Mouse (Mus musculus): ENCODE measurements around the gene Acvr1. TPM values are rescaled to one million over a fixed set of nuclear protein-coding genes. Genes with fewer than 3 reads are reported as not detected.

Acvr1 gene
- total RNA-seq, 2 experiments from 2014 or later, result 10.4 to 18.4 TPM

DNA sequence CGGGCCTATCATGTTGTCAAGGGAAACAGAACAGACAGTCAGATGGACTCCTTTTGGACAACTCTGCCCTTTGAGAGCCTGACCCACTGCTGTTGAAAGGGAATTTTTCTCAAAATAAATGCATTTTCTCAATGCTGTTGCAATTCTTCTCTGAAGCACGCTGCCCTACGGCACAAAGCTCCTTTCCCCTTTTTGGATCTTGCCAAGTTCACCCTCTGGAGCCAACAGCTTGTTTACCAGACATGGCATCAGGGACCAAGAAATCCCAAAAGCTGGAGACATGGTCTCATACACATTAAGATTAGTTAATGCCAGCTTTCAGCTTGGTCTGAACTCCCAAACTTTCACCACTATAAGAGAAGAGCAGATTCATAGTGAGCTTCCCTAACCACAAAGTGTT, 130.0 kb downstream of the Acvr1 start:
- no peak for DNase-seq
- intact Hi-C loops (cut with DNase I; ENCODE audit: low total_unique reads), result no loop called here

DNA sequence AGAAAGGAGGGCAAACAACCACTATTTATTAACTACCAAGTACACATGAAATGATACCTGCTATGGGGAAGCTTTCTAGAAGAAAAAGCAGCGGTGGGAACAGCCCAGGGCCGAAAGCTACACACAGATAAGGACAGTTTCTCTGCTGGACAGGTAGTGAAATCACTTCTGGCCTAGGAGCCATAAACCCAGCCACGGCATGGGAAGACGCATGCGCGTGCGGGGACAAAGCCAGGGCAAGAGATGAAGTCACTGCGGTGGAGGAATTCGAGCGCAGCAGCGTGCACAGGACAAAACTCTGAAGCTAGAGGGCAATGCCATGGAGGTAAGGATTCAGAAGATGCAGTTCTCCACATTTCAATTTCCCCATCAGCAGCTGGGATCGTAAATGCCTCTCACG, 131.4 kb downstream of the Acvr1 start:
- DNase-seq, result no peak
- intact Hi-C loops (cut with DNase I; ENCODE audit: low total_unique reads), result no loop called here

DNA sequence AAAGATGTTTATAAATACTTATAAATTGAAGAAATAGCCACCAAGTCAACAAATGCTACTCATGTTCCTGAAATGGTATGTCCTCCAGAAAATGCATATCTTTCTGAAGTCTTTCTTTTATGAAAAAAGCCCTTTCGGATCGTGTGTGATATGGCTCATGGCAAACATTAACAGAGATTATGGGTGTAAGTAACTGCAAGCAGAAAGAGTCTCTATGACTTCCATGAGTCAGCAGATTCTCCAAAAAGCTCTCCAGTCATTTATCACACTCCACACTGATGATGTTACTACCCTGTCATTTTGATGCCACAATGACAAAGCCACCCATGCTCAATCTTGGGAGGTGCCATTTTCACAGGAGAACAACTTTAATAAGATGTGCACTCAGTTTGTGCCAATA, 132.5 kb downstream of the Acvr1 start:
- intact Hi-C loops (cut with DNase I; ENCODE audit: low total_unique reads), result no loop called here

DNA sequence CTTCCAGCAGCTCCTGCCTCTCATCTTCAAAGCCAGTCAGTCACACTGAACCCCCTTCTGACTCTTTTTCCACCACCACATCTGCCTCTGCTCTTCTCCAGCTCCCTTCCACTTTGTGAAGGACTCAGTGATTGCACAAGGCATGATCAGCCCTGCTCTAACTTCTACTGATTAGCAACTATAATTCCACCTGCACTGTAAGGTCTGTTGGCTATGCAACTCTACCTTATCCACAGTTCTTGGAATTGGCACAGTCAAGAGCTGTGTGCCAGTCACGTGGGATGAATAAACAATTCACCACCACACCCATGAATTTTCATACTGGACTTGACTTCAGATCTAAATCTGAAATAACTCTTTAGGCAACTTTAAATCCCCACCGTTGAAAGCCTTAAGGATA, 133.6 kb downstream of the Acvr1 start:
- no peak for DNase-seq
- intact Hi-C loops (cut with DNase I; ENCODE audit: low total_unique reads), result no loop called here

More for the DNA sequence above, 132.5 kb downstream of the Acvr1 start:
- no peak for DNase-seq

DNA sequence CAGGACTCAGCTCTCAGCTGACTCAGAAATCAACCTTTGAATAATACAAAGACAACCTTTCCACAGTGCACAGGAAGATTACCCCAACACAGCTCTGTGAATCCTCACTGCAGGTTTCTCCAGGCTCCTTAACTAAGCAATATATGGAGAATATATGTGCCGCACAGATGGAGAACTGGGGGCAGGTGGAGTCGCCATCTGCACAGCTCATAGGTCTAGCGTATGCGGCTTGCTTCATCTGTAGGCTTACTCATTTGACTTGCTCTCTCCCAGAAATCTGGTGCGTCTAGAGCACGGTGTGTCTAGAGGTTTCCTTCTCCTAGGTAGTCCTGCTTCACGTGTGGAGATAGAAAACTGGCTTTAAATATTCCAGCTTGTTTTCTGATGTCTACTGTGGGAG, 134.7 kb downstream of the Acvr1 start:
- intact Hi-C loops (cut with DNase I; ENCODE audit: low total_unique reads), result no loop called here
- DNase-seq, result no peak

DNA sequence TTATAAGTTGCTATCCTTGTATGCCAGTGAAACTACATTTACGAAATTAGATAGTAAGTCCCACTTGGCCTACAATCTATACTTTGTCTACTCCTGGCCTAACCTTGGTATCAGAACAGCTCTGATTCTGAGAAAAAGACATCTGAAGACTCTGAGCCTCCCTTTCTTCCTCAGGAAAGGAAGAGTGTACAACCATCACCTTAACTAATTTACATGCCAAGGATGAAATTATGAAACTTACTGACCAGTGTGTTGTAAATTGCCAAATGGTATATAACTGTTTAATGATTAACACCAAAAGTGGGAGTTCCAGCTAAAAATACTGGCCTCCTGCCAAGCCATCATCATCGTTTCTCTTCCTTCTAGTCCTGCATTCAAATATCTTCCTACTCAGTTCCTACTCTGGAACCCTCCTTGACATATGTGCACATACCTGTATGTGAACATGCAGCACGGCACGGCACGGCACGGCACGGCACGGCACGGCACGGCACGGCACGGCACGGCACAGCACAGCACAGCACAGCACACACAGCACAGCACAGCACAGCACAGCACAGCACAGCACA, 141.4 kb downstream of the Acvr1 start:
- DNase-seq, result no peak
- intact Hi-C loops (cut with DNase I; ENCODE audit: low total_unique reads), result no loop called here

DNA sequence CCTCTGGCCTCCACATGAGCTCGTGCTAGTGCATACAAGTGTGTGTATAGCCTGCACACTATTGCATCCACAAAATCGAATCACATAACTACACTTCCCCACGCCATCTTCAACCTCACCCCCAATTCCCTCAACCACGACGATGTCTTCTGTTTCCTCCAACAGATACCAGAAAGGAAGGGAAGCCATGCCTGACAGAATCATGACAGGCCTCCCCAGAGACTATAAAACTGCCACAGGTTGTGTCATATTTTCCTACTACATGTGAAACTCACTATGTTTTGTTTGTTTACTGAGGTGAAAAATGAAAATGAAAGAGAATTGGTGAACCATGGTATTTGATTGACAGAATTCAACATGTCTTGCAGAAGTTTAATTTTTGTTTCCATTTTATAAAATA, 143.6 kb downstream of the Acvr1 start:
- intact Hi-C loops (cut with DNase I; ENCODE audit: low total_unique reads), result no loop called here
- DNase-seq, result no peak

DNA sequence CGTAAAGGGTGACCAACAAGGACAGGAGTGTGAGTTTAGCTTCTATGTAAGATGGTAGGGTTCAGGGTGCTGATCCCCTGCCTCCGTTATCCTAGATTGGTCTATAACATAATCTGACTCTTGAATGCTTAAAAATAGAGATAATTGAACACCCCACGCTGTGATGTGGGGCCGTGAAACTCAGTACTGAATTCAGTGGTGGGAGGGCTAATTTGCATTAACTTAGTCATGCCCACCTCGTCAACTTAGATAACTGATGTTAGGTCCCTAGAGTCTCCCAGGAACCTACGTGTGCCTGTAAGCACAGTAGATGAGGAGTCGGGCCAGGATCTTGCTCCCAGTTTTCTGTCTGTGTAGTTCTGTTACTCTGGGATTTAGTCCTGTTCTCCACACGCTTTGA, 147.4 kb downstream of the Acvr1 start:
- DNase-seq, result no peak
- intact Hi-C loops (cut with DNase I; ENCODE audit: low total_unique reads), result no loop called here

DNA sequence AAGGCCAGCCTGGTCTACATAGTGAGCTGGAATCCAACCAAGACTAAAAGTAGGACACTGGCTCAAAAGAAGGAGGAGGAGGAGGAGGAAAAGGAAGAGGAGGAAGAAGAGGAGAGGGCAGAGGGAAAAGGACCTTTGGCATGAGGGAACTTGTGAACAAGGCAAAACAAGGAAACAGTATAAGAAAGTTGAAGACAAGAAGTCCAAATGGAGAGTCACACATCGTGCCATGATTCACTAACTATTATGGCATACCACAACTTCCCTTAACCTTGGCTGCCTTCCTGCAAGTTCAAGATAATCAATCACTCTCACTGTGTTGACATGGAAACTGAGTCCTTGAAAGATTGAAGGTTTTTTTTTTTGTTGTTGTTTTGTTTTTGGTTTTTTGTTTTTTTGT, 148.8 kb downstream of the Acvr1 start:
- DNase-seq, result no peak
- intact Hi-C loops (cut with DNase I; ENCODE audit: low total_unique reads), result no loop called here

DNA sequence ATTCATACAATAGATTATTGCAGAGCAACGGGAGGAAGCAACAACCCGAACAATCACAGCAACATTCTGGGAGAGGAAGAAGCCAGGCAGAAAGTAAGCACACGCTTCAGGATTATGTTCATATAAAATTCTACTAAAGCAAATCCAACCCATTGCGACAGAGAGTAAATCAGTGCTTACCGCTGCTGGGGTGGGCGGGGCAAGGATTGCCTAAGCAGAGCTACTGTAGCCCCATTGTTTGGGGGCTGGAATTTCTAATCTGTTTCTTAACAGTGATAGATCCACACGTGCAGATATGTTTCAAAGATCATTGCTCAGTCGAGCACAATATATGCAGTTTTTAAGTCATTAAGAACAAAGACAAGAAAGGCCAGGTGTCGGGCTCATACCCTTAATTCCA, 149.3 kb downstream of the Acvr1 start:
- intact Hi-C loops (cut with DNase I; ENCODE audit: low total_unique reads), result no loop called here
- DNase-seq, result no peak

DNA sequence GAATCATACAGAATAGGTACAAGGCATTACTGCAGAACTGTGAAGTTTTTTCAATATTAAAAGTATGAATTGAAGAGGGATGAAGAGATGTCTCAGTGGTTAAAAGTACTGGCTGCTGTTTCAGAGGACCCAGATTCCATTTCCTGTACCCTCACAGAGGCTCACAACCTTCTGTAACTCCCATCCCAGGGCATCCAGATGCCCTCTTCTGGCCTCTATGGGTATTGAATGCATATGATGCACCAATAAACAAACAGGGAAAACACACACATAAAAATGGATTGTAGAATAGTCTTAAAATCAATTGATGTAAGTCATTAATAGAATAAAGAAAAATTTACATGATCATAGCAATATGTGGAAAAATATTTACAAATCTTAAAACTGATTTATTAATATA, 151.9 kb downstream of the Acvr1 start:
- DNase-seq, result no peak
- intact Hi-C loops (cut with DNase I; ENCODE audit: low total_unique reads), result no loop called here

DNA sequence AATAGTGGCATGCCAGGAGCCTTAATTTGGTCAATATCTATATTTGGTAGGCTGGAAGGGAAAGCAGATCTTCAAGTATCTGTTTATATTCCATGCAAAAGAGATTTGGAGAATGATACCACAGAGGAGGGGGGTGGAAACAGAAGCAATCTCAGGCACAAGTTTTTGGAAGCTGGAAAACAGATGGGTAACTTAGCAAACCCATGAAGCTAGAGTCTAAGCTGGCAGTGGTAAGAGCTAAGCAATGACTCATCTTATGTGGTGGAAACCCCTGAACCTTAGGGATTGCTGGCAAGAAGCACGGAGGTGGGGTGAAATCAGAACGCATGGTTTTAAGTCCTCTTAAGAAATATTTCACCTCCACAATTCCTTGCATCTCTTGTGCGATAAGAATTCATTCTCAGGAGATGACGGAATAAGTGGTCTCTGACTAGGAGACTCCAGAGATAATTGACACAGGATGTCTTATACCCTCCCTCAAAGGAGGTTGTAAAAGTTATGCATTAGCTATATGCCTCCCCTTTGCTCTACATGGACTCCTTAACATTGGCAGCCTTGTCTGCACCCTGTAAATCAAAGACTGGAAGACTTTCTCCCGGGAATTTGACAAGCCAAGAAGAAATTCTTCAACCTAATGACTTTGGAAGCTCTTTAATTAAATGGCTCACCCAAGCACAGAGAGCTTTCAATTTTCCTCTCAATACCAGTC, 157.9 kb downstream of the Acvr1 start:
- intact Hi-C loops (cut with DNase I; ENCODE audit: low total_unique reads), result no loop called here
- no peak for DNase-seq

DNA sequence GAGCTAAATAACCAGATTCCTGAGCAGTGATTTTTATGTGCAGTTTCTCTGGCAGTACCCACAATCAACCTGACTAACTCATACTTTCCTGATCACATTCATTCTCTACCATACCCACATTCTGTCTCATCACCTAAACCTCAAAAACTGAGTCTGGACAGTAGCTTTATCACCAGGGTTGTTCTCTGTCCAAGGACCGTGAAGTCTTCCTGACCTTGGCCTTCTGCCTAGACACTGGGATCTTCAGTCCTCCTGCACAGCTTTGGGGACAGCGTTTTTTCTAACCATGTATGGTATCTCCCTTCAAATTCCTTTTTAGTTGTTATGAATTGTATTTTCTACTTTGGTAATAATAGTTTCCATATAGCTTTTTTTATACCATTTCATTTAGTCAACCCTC, 163.5 kb downstream of the Acvr1 start:
- intact Hi-C loops (cut with DNase I; ENCODE audit: low total_unique reads), result no loop called here
- DNase-seq, result no peak

DNA sequence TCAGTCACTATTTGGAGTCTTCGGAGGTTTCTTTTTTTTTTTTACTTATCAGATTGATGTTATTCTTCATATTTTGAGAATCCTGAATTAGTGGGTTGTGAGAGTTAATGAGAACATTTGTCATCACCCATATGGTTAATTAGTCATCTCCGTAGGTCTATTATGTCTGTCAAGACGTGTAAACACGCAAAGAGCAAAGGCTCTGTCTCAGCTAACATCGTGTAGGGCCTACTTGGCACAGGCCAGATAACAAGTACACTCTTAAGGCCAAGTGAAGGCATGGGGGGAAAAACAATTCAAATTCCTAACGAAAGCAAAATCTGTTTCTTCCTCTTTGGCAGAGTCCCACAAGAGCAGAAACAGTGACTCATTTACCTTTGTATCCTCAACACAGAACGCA, 178.4 kb downstream of the Acvr1 start:
- no peak for DNase-seq
- intact Hi-C loops (cut with DNase I; ENCODE audit: low total_unique reads), result no loop called here

DNA sequence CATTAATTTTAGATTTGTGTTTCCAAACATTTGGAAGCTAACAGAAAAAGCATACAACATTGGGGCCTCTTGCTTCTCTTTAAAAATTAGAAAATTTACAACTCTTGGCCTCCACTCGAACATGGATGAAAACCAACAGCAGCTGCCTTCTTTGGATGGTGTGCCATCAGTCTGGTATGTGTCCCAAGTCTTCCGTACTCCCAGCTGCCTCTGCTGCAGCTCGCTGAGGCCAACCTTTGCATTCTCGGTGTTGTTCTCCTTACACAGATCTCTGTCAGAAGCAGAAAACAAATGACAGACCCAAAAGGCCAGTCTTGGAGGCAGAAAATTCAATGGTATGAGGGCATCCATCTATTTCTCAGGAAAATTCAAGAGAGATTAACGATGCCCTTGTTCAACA, 186.9 kb downstream of the Acvr1 start:
- intact Hi-C loops (cut with DNase I; ENCODE audit: low total_unique reads), result no loop called here
- peak; percentile 5 for DNase-seq

DNA sequence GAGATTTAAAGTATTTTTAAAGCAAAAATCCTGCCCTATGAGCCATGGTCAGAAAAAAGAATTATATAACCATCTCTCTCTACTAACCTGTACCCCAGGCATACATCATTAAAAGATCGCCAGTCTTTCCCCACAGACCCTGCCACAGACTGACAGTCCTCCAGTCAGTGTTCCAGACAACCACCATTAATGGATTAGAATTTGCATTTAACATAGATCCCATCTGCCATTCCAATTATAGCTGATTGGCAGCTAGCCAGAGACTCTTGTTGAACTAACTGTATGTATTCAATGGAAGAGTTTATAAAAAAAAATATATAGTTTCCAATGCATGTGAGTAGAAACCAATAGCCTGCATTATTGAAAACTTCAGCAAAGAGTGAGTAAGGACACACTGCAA, 187.5 kb downstream of the Acvr1 start:
- DNase-seq, result no peak
- intact Hi-C loops (cut with DNase I; ENCODE audit: low total_unique reads), result no loop called here

DNA sequence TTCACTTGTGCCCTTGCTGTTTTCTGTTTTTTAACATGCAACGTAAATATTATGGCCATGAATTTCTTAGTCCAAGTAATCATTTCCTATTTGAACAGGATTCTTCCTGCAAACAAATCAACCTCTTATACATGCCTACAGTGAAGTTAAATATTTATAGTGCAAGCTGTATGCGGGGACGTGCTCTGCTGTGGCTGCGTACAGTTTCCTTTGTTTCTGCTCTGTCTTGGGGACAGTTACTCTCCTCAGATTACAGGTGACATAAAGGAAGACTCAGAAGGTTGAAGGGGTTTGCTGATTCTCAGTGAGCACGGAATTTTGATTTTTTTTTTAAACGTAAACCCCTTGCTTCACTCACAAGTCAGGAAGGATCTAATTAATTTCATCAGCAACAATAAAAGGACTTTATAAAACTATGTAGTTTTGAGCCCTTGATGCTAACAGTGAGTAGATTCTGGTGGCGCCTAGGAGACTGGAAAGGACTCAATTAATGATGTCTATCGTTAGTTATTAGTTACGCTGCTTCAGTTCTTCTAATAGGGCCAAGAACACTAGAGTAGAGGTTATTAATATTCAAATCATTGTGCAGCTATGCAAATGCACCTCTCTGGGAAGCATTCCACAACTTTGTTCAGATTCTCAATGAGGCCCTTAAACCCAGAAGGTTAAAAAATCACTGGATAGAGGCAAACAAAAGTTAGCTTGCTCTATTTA, 189.4 kb downstream of the Acvr1 start:
- intact Hi-C loops (cut with DNase I; ENCODE audit: low total_unique reads), result no loop called here
- DNase-seq, result no peak

DNA sequence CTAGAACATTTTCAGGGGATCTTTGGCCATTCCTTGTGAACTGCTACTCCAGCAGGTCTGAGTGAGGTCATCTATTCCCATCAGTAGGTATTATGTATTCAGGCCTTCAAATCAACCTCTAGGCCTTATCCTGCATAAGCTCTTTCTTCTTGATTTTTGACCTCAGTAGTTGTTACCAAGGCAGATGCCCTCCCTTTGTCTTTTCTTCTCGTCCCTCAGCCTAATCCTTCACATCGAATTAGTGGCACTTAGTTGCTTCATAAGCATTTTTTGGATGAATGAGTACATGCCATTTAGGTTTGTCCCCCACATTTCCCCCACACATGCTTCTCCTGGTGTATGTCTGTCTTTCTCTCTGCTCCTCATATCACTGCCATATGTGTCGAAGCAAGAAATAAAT, 200.8 kb downstream of the Acvr1 start:
- DNase-seq, result no peak
- intact Hi-C loops (cut with DNase I; ENCODE audit: low total_unique reads), result no loop called here

DNA sequence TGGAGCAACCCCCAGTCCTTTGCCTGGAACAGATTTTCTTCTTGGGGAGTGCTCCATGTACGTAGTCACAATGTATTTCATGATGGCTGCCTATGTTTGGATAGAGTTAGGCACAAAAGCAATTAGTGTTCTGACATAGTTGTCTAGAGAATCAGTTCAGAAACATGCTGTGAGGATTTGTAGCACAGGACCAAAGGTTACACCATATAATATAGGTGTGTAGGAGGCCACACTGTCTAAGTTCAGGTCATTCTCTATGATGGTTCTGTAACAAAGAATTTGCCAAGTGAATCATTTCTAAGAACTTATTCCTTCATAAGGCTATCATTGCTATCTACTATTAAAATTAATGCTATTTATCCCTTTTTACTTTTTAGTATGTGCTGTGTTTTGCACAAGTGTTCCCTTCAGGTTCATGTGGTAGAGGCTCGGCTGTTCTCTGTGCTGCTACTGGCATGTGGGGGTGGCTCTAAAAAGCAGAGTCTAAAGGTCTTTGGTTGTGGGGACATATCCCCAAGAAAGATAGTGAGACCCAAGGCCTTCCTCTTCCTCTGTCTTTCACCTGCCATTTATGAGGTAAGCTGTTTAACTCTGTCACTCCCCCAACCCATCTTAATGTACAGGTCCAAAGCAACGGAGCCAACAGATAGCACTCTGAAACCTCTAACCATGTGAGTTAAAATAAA, 205.5 kb downstream of the Acvr1 start:
- DNase-seq, result no peak
- intact Hi-C loops (cut with DNase I; ENCODE audit: low total_unique reads), result no loop called here

DNA sequence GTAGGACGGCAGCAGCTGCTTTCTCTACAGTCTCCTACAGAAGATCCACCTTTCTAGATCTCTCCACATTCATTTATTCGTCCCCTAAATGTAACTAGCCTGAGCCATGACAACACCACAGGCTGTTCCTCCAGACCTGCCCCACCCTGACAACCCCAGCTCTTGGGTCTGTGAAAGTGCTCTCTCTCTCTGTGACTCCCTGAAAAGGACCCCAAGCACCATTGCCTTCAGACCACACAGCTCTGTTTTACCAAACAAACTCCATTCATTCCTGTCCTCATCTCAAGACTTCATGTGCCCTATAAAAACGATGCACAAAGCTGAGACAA, 208.9 kb downstream of the Acvr1 start:
- intact Hi-C loops (cut with DNase I; ENCODE audit: low total_unique reads), result no loop called here

More for the DNA sequence above, 208.9 kb downstream of the Acvr1 start:
- no peak for DNase-seq

Measured in gastrocnemius, postnatal 14 days (tissue).